ENCODE assay signal across 9 mouse cellular contexts in genomic region chr3:37876016-37876765, GRCm38 (mm10).
DNase-seq lines count a peak whose midpoint lies in the region; ATAC-seq and TF ChIP-seq lines count a peak whose summit lies in the region.
"Had no signal": no experiment of that assay in that cellular context is flagged by ENCODE, and none has a peak within 500 bp of the region (broad histone marks: within the 10 kb centered on the region; RNA-seq: fewer than 3 reads in every experiment).

No protein-coding gene starts in this region.

- 73% methylated on average over 13 of the region's 13 CpGs for WGBS in embryonic facial prominence, embryonic 14.5 days
- 68% methylated on average over 13 of the region's 13 CpGs for WGBS in intestine, postnatal 0 days
- 89% methylated on average over 13 of the region's 13 CpGs for WGBS in thymus, adult 2 months

- TF ChIP-seq POLR2A in thymus, adult 2 months (IDR thresholded peaks at IDR 0.05; ENCODE audit: control insufficient read depth, extremely low read depth, insufficient read depth, low read length, poor library complexity): no peak

- intact Hi-C loops in gastrocnemius, adult 2 months (cut with DNase I): loop anchor here (1.0 kb wide), 1 partner anchor 234 kb away; no protein-coding TSS in a partner anchor
- intact Hi-C loops in gastrocnemius, postnatal 36 days (cut with DNase I): loop anchor here (5.0 kb wide), 1 partner anchor 34 kb away; no protein-coding TSS in a partner anchor

- H3K4me2 ChIP-seq in embryonic facial prominence, embryonic 14.5 days (ENCODE audit: low read depth, low read length): no peak overlapping the region
- no peak overlapping the region for H3K4me2 ChIP-seq in intestine, postnatal 0 days (replicated peaks; ENCODE audit: low read depth)

- peak overlapping the region; percentile 93 for H3K27ac ChIP-seq in gastrocnemius, adult 2 months
- H3K27ac ChIP-seq in embryonic facial prominence, embryonic 14.5 days (replicated peaks; ENCODE audit: low read depth, low read length): peak overlapping the region; percentile 94
- H3K27ac ChIP-seq in intestine, postnatal 0 days (ENCODE audit: low read depth, low read length): peak overlapping the region; percentile 67; the same call in 1 of the 2 replicates
- H3K27ac ChIP-seq in thymus, adult 2 months (ENCODE audit: control insufficient read depth, insufficient read depth, low read length): no peak overlapping the region

- ATAC-seq in embryonic facial prominence, embryonic 14.5 days (ENCODE audit: low read depth): no peak
- no peak for ATAC-seq in intestine, postnatal 0 days

- no peak overlapping the region for H3K9ac ChIP-seq in embryonic facial prominence, embryonic 14.5 days (ENCODE audit: low read depth, low read length)
- H3K9ac ChIP-seq in intestine, postnatal 0 days (ENCODE audit: low read depth, low read length): no peak overlapping the region

- peaks cover 27% of the 10 kb centered on the region for H3K4me1 ChIP-seq in embryonic facial prominence, embryonic 14.5 days (ENCODE audit: control insufficient read depth, insufficient read depth, low read length)
- H3K4me1 ChIP-seq in intestine, postnatal 0 days (replicated peaks; ENCODE audit: control insufficient read depth, insufficient read depth, low read length): 0 out of 2 replicates have a peak, but pooled peaks cover 6% of the 10 kb centered on the region
- H3K4me1 ChIP-seq in thymus, adult 2 months (replicated peaks; ENCODE audit: control insufficient read depth, insufficient read depth, low read length): no peaks in the 10 kb centered on the region

- no peaks in the 10 kb centered on the region for H3K27me3 ChIP-seq in embryonic facial prominence, embryonic 14.5 days (replicated peaks; ENCODE audit: control insufficient read depth, insufficient read depth, low read length)
- no peaks in the 10 kb centered on the region for H3K27me3 ChIP-seq in intestine, postnatal 0 days (replicated peaks; ENCODE audit: control insufficient read depth, insufficient read depth, low read length)
- no peaks in the 10 kb centered on the region for H3K27me3 ChIP-seq in thymus, adult 2 months (ENCODE audit: control insufficient read depth, insufficient read depth, low read length)

- no peaks in the 10 kb centered on the region for H3K9me3 ChIP-seq in embryonic facial prominence, embryonic 14.5 days (ENCODE audit: control insufficient read depth, low read length)
- H3K9me3 ChIP-seq in intestine, postnatal 0 days (ENCODE audit: control insufficient read depth): no peaks in the 10 kb centered on the region

- peak; percentile 35 for DNase-seq in gastrocnemius, adult 2 months
- no peak for DNase-seq in gastrocnemius, postnatal 36 days
- no peak for DNase-seq in embryonic facial prominence, embryonic 14.5 days (ENCODE audit: low spot score)
- peak; percentile 72 for DNase-seq in lung, postnatal 10 days
- DNase-seq in spleen, postnatal 36 days (ENCODE audit: low spot score in 2 of 2): no peak
- DNase-seq in thymus, adult 2 months: no peak
- no peak for DNase-seq in cerebellum, adult 9-10 months
- DNase-seq: layer of hippocampus, postnatal 36 days had no signal

- H3K36me3 ChIP-seq in embryonic facial prominence, embryonic 14.5 days (ENCODE audit: control insufficient read depth, insufficient read depth, low read length): no peaks in the 10 kb centered on the region
- H3K36me3 ChIP-seq in intestine, postnatal 0 days (ENCODE audit: control insufficient read depth, insufficient read depth): no peaks in the 10 kb centered on the region
- no peaks in the 10 kb centered on the region for H3K36me3 ChIP-seq in thymus, adult 2 months (ENCODE audit: control insufficient read depth, insufficient read depth, low read length)

- TF ChIP-seq CTCF in gastrocnemius, adult 2 months (IDR thresholded peaks at IDR 0.05): no peak
- no peak for TF ChIP-seq CTCF in intestine, postnatal 0 days (IDR thresholded peaks at IDR 0.05; ENCODE audit: low read depth)
- no peak for TF ChIP-seq CTCF in thymus, adult 2 months (IDR thresholded peaks at IDR 0.05; ENCODE audit: borderline replicate concordance, control insufficient read depth, extremely low read depth, insufficient read depth, low read length, poor library complexity)

- H3K4me3 ChIP-seq in gastrocnemius, adult 2 months: no peak overlapping the region
- no peak overlapping the region for H3K4me3 ChIP-seq in embryonic facial prominence, embryonic 14.5 days (ENCODE audit: low read depth, low read length)
- H3K4me3 ChIP-seq in intestine, postnatal 0 days (ENCODE audit: low read depth, low read length): no peak overlapping the region
- H3K4me3 ChIP-seq in thymus, adult 2 months (ENCODE audit: control insufficient read depth, insufficient read depth, low read length): no peak overlapping the region

Comparison
In these comparisons a context has a peak if more than half of its experiments do, and no peak if none do; other contexts are left out.
1. DNase-seq: peak in gastrocnemius, adult 2 months (single experiment) and lung, postnatal 10 days (single experiment); none in gastrocnemius, postnatal 36 days (0 of 2), embryonic facial prominence, embryonic 14.5 days (single experiment), spleen, postnatal 36 days (0 of 2), thymus, adult 2 months (single experiment) and cerebellum, adult 9-10 months (single experiment).